In genomic region chr1:62766766-62767165, GRCm38 (mm10) we compare ENCODE assay signal across 13 mouse cellular contexts.
DNase-seq lines count a peak whose midpoint lies in the region; ATAC-seq and TF ChIP-seq lines count a peak whose summit lies in the region.
"Had no signal": no experiment of that assay in that cellular context is flagged by ENCODE, and none has a peak within 500 bp of the region (broad histone marks: within the 10 kb centered on the region; RNA-seq: fewer than 3 reads in every experiment).

No protein-coding gene starts in this region.

- H3K4me3 ChIP-seq in C2C12 (ENCODE audit: insufficient read depth, poor library complexity, severe bottlenecking), result no peak overlapping the region
- H3K4me3 ChIP-seq in embryonic facial prominence, embryonic 10.5 days, result no peak overlapping the region; the same call in 1 of the 2 replicates
- no peak overlapping the region for H3K4me3 ChIP-seq in limb, embryonic 12.5 days (replicated peaks)
- H3K4me3 ChIP-seq: heart, adult 2 months; left cerebral cortex, adult 2 months; megakaryocyte, embryonic 14.5 days had no signal

- no peak overlapping the region for H3ac ChIP-seq in C2C12 (ENCODE audit: control insufficient read depth, insufficient read length, low read depth)

- peaks cover 46% of the 10 kb centered on the region for H3K4me1 ChIP-seq in embryonic facial prominence, embryonic 10.5 days
- peaks cover 47% of the 10 kb centered on the region for H3K4me1 ChIP-seq in limb, embryonic 12.5 days (replicated peaks)
- H3K4me1 ChIP-seq: megakaryocyte, embryonic 14.5 days had no signal

- H3K27ac ChIP-seq in embryonic facial prominence, embryonic 10.5 days (replicated peaks), result peak overlapping the region; percentile 70
- H3K27ac ChIP-seq in limb, embryonic 12.5 days, result peak overlapping the region; percentile 77; the same call in 1 of the 2 replicates
- H3K27ac ChIP-seq: heart, adult 2 months; left cerebral cortex, adult 2 months; liver, embryonic 14.5 days had no signal

- peak; percentile 95 for DNase-seq in heart, adult 11 months
- no peak for DNase-seq in heart, postnatal 4 days
- DNase-seq in embryonic facial prominence, embryonic 10.5 days (ENCODE audit: low spot score), result peak; percentile 78
- no peak for DNase-seq in heart, postnatal 10 days
- DNase-seq in right cerebral cortex, adult 2 months (ENCODE audit: low spot score in 2 of 2), result no peak
- DNase-seq in cerebellum, adult 11-12 months, result no peak
- DNase-seq: heart, adult 2 months; kidney, postnatal 25 days had no signal

- peaks cover 78% of the 10 kb centered on the region for H3K36me3 ChIP-seq in C2C12 (ENCODE audit: control insufficient read depth, insufficient read depth)
- peaks cover 68% of the 10 kb centered on the region for H3K36me3 ChIP-seq in embryonic facial prominence, embryonic 10.5 days (replicated peaks)
- peaks cover 78% of the 10 kb centered on the region for H3K36me3 ChIP-seq in limb, embryonic 12.5 days

- WGBS in embryonic facial prominence, embryonic 10.5 days, result 20% methylated on average over 4 of the region's 4 CpGs
- 6% methylated on average over 4 of the region's 4 CpGs for WGBS in limb, embryonic 12.5 days

- no peaks in the 10 kb centered on the region for H3K79me2 ChIP-seq in C2C12 (ENCODE audit: control insufficient read depth, insufficient read depth)

- no peak overlapping the region for H3K9ac ChIP-seq in limb, embryonic 12.5 days (replicated peaks)
- H3K9ac ChIP-seq: liver, embryonic 14.5 days had no signal

- H3K4me2 ChIP-seq in limb, embryonic 12.5 days, result peak overlapping the region; percentile 30

- intact Hi-C loops in heart, postnatal 10 days (cut with DNase I), result no loop called here

- H3K27me3 ChIP-seq in C2C12 (ENCODE audit: control insufficient read depth, insufficient read depth, insufficient read length), result no peaks in the 10 kb centered on the region
- H3K27me3 ChIP-seq in embryonic facial prominence, embryonic 10.5 days (replicated peaks; ENCODE audit: low read depth, poor library complexity, severe bottlenecking), result peaks cover 12% of the 10 kb centered on the region; the same call in 1 of the 2 replicates
- no peaks in the 10 kb centered on the region for H3K27me3 ChIP-seq in limb, embryonic 12.5 days

- ATAC-seq in limb, embryonic 12.5 days (ENCODE audit: insufficient number of reproducible peaks, insufficient read depth, low FRiP score, low TSS enrichment, low read depth), result peak; percentile 22; the same call in 1 of the 2 replicates

- no peak for TF ChIP-seq CTCF in C2C12 (IDR thresholded peaks at IDR 0.05; ENCODE audit: control insufficient read depth, insufficient read depth, insufficient read length)

- H3K9me3 ChIP-seq in embryonic facial prominence, embryonic 10.5 days, result no peaks in the 10 kb centered on the region
- no peaks in the 10 kb centered on the region for H3K9me3 ChIP-seq in limb, embryonic 12.5 days
- H3K9me3 ChIP-seq: megakaryocyte, embryonic 14.5 days had no signal

- no peaks in the 10 kb centered on the region for H3K79me3 ChIP-seq in C2C12 (ENCODE audit: low read depth)

TF ChIP-seq in C2C12, 6 proteins besides CTCF, POLR2A, EP300 and RAD21:
- TF ChIP-seq FOSL1 (IDR thresholded peaks at IDR 0.05; ENCODE audit: insufficient read depth, low read length, poor library complexity, severe bottlenecking), result no peak
- TF ChIP-seq USF1 (IDR thresholded peaks at IDR 0.05; ENCODE audit: low read depth), result peak; percentile 61

Comparison
In these comparisons a context has a peak if more than half of its experiments do, and no peak if none do; other contexts are left out.
1. DNase-seq: peak in heart, adult 11 months (single experiment) and embryonic facial prominence, embryonic 10.5 days (single experiment); none in heart, postnatal 4 days (single experiment), heart, postnatal 10 days (0 of 2), right cerebral cortex, adult 2 months (0 of 2) and cerebellum, adult 11-12 months (single experiment).